Mouse (Mus musculus): ENCODE data around the gene Cyp4x1. TPM values are rescaled to one million over a fixed set of nuclear protein-coding genes. Genes with fewer than 3 reads are reported as not detected.

The Cyp4x1 gene
- polyA plus RNA-seq, 1 experiment from 2014 or later = 10.8 TPM

- ATAC-seq (ENCODE audit: low read depth) = no peak
Measured at GRCm38 (mm10) chr4:115121608-115122007, 12.5 kb downstream of the Cyp4x1 start.

DNA sequence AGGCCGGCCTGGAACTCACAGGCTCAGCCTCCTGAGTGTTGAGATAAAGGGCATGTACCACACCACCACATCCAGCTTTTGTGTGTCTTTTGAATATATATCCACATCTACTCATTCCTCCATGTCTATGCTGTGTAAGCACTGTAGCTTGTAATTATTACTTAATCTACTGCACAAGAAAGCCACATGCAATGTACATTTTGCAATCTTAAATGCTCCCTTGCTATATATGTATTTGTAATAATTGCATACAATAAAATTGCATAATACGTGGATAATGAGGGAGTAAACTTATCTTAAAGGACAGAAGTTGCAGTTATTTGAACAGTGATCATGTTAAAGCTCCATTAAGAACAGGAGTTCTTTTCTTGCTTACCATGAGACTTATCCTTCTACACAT is 12.9 kb downstream of the Cyp4x1 start:
- 82% methylated on average over 2 of the region's 2 CpGs for WGBS

More at GRCm38 (mm10) chr4:115121608-115122007, 12.5 kb downstream of the Cyp4x1 start:
- no peak overlapping the region for H3K4me2 ChIP-seq (ENCODE audit: low read depth, low read length)
- no peak overlapping the region for H3K27ac ChIP-seq (ENCODE audit: low read depth, low read length)
- no peaks in the 10 kb centered on the region for H3K36me3 ChIP-seq (ENCODE audit: control insufficient read depth, insufficient read depth, low read length)
- no peaks in the 10 kb centered on the region for H3K27me3 ChIP-seq (ENCODE audit: control insufficient read depth, insufficient read depth, low read length)
- H3K9ac ChIP-seq (replicated peaks; ENCODE audit: low read depth, low read length) = no peak overlapping the region
- H3K9me3 ChIP-seq (ENCODE audit: control insufficient read depth, low read length) = no peaks in the 10 kb centered on the region
- H3K4me3 ChIP-seq (ENCODE audit: low read depth, low read length) = no peak overlapping the region
- 89% methylated on average over 5 of the region's 5 CpGs for WGBS
- H3K4me1 ChIP-seq (ENCODE audit: control insufficient read depth, insufficient read depth, low read length) = no peaks in the 10 kb centered on the region

DNA sequence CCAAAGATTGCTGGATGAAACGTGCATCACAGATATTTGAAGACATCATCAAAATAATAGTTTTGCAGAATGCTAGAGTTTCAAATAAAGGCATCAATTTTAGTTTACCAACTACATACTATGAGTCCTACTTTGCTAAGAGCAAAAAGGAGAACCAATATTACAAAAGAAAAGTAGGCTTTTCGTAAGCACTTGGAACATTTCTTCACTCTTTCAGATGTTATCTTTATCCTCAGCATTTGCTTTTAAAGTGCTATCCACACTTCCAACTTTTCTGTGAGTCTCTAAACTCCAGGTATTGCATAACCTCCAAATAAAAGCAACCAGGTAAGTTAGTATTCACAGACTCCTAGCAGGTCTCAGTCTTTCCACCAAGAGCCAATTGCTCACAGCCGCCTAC is 14.4 kb downstream of the Cyp4x1 start:
- no peak overlapping the region for H3K27ac ChIP-seq (ENCODE audit: low read depth, low read length)
- no peak overlapping the region for H3K4me3 ChIP-seq (ENCODE audit: low read depth, low read length)
- no peak overlapping the region for H3K9ac ChIP-seq (replicated peaks; ENCODE audit: low read depth, low read length)
- no peak for ATAC-seq (ENCODE audit: low read depth)
- 91% methylated on average over 3 of the region's 3 CpGs for WGBS
- no peaks in the 10 kb centered on the region for H3K9me3 ChIP-seq (ENCODE audit: control insufficient read depth, low read length)
- H3K36me3 ChIP-seq (ENCODE audit: control insufficient read depth, insufficient read depth, low read length) = no peaks in the 10 kb centered on the region
- no peak overlapping the region for H3K4me2 ChIP-seq (ENCODE audit: low read depth, low read length)
- no peaks in the 10 kb centered on the region for H3K27me3 ChIP-seq (ENCODE audit: control insufficient read depth, insufficient read depth, low read length)
- no peaks in the 10 kb centered on the region for H3K4me1 ChIP-seq (ENCODE audit: control insufficient read depth, insufficient read depth, low read length)

More for the DNA sequence above, 12.9 kb downstream of the Cyp4x1 start:
- H3K9me3 ChIP-seq (ENCODE audit: control insufficient read depth, low read length) = no peaks in the 10 kb centered on the region
- H3K4me3 ChIP-seq (ENCODE audit: low read depth, low read length) = no peak overlapping the region
- H3K4me1 ChIP-seq (ENCODE audit: control insufficient read depth, insufficient read depth, low read length) = no peaks in the 10 kb centered on the region
- no peaks in the 10 kb centered on the region for H3K27me3 ChIP-seq (ENCODE audit: control insufficient read depth, insufficient read depth, low read length)
- no peak for ATAC-seq (ENCODE audit: low read depth)
- no peak overlapping the region for H3K27ac ChIP-seq (ENCODE audit: low read depth, low read length)
- H3K4me2 ChIP-seq (ENCODE audit: low read depth, low read length) = no peak overlapping the region
- no peaks in the 10 kb centered on the region for H3K36me3 ChIP-seq (ENCODE audit: control insufficient read depth, insufficient read depth, low read length)
- H3K9ac ChIP-seq (replicated peaks; ENCODE audit: low read depth, low read length) = no peak overlapping the region

- H3K4me1 ChIP-seq (ENCODE audit: control insufficient read depth, insufficient read depth, low read length) = no peaks in the 10 kb centered on the region
- no peak overlapping the region for H3K4me3 ChIP-seq (ENCODE audit: low read depth, low read length)
- H3K9me3 ChIP-seq (ENCODE audit: control insufficient read depth, low read length) = no peaks in the 10 kb centered on the region
- WGBS = 29% methylated on average over 5 of the region's 5 CpGs
- H3K36me3 ChIP-seq (ENCODE audit: control insufficient read depth, insufficient read depth, low read length) = no peaks in the 10 kb centered on the region
- no peak overlapping the region for H3K27ac ChIP-seq (ENCODE audit: low read depth, low read length)
- H3K4me2 ChIP-seq (ENCODE audit: low read depth, low read length) = no peak overlapping the region
- no peak overlapping the region for H3K9ac ChIP-seq (replicated peaks; ENCODE audit: low read depth, low read length)
- no peaks in the 10 kb centered on the region for H3K27me3 ChIP-seq (ENCODE audit: control insufficient read depth, insufficient read depth, low read length)
- no peak for ATAC-seq (ENCODE audit: low read depth)
Measured at GRCm38 (mm10) chr4:115113266-115113665, 20.8 kb downstream of the Cyp4x1 start.

DNA sequence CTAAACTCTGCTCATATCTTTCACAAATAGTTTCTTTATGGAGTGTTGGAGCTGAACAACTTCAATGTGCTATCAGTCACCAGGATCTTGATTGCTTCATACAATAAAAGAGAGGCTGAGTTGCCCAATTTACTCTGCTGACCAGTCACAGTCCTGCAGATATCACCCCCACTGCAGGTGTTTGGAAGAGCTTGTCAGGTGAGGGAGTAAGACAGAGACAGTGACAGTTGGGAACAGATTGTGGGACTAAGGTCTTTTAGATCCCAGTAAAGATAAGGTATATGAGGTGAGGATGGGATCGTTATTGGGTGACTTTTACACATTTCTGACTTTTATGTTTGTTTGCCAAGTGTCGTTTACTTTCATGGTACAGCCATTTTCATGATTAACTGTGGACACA is 22.9 kb downstream of the Cyp4x1 start:
- H3K27me3 ChIP-seq (ENCODE audit: control insufficient read depth, insufficient read depth, low read length) = no peaks in the 10 kb centered on the region
- no peaks in the 10 kb centered on the region for H3K4me1 ChIP-seq (ENCODE audit: control insufficient read depth, insufficient read depth, low read length)
- no peak overlapping the region for H3K27ac ChIP-seq (ENCODE audit: low read depth, low read length)
- H3K4me2 ChIP-seq (ENCODE audit: low read depth, low read length) = no peak overlapping the region
- 83% methylated on average over 2 of the region's 2 CpGs for WGBS
- ATAC-seq (ENCODE audit: low read depth) = no peak
- no peaks in the 10 kb centered on the region for H3K9me3 ChIP-seq (ENCODE audit: control insufficient read depth, low read length)
- no peak overlapping the region for H3K4me3 ChIP-seq (ENCODE audit: low read depth, low read length)
- H3K36me3 ChIP-seq (ENCODE audit: control insufficient read depth, insufficient read depth, low read length) = no peaks in the 10 kb centered on the region
- no peak overlapping the region for H3K9ac ChIP-seq (replicated peaks; ENCODE audit: low read depth, low read length)

DNA sequence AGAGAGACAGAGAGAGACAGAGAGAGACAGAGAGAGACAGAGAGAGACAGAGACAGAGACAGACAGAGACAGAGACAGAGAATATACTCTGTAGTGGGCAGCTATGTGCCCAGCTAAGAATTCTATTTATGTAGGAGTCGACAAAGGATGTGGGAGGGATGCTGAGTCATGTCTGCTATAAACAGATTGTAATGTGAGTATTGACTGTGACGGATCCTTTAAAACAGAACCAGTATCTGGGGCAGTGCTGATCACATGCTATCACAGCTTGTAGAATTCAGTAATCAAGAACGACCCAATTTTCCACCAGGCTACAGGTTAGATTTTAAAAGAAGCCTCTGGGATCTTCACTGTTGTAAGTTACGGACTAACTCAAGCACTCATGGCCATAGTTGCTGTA is 30.6 kb downstream of the Cyp4x1 start:
- Histone ChIP-seq H3K9me3 (ENCODE audit: control insufficient read depth, low read length) (no peaks in the 10 kb centered on the region), H3K27ac (ENCODE audit: low read depth, low read length) (no peak overlapping the region), H3K9ac (replicated peaks; ENCODE audit: low read depth, low read length) (no peak overlapping the region), H3K4me2 (ENCODE audit: low read depth, low read length) (no peak overlapping the region), H3K27me3 (ENCODE audit: control insufficient read depth, insufficient read depth, low read length) (no peaks in the 10 kb centered on the region), H3K36me3 (ENCODE audit: control insufficient read depth, insufficient read depth, low read length) (no peaks in the 10 kb centered on the region), H3K4me1 (ENCODE audit: control insufficient read depth, insufficient read depth, low read length) (no peaks in the 10 kb centered on the region), H3K4me3 (ENCODE audit: low read depth, low read length) (no peak overlapping the region)
- 69% methylated on average over 4 of the region's 4 CpGs for WGBS
- ATAC-seq (ENCODE audit: low read depth) = no peak

DNA sequence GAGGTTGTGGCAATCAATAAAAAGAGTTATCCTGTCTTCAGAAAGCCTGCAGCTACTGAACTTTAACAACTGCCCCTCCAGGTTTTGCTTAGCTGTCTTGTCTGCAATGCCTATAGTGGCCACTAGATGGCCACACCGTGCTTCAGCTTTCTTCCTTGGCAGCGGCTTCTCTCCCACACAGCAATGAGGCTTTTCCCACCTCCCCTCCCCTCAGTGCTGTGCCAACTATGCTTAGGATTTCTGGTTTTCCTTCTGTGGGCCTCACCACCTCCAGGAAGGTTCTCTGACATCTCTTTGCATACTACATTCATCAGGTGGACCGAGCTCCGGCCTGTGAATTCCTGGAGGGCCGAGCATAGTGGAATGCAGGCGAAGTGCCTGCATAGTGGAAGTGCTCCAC is 32.4 kb downstream of the Cyp4x1 start:
- H3K27me3 ChIP-seq (ENCODE audit: control insufficient read depth, insufficient read depth, low read length) = peaks cover 3% of the 10 kb centered on the region; the same call in 1 of the 2 replicates
- H3K9ac ChIP-seq (replicated peaks; ENCODE audit: low read depth, low read length) = no peak overlapping the region
- H3K4me2 ChIP-seq (ENCODE audit: low read depth, low read length) = no peak overlapping the region
- ATAC-seq (ENCODE audit: low read depth) = peak; percentile 83
- H3K4me3 ChIP-seq (ENCODE audit: low read depth, low read length) = no peak overlapping the region
- H3K36me3 ChIP-seq (ENCODE audit: control insufficient read depth, insufficient read depth, low read length) = no peaks in the 10 kb centered on the region
- no peaks in the 10 kb centered on the region for H3K9me3 ChIP-seq (ENCODE audit: control insufficient read depth, low read length)
- no peaks in the 10 kb centered on the region for H3K4me1 ChIP-seq (ENCODE audit: control insufficient read depth, insufficient read depth, low read length)
- 45% methylated on average over 6 of the region's 6 CpGs for WGBS
- no peak overlapping the region for H3K27ac ChIP-seq (ENCODE audit: low read depth, low read length)

DNA sequence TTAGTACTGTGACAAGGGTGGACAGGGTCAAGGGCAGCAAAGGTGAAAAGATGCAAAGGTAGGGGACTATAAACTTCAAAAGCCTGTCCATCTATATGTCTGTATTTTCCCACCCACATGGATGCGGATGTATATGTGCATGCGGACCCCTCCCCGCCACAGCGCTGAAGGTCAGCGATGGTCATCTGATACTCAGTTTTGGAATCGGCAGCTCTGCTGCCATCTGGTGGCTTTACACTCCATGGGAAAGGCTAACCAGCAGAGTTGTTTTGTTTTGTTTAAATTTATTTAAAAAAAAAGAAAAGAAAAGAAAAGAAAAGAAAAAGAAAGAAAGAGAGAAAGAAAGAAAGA is 37.0 kb downstream of the Cyp4x1 start:
- no peak overlapping the region for H3K27ac ChIP-seq (ENCODE audit: low read depth, low read length)
- peak overlapping the region; percentile 27; the same call in 1 of the 2 replicates for H3K4me2 ChIP-seq (ENCODE audit: low read depth, low read length)
- no peak overlapping the region for H3K9ac ChIP-seq (replicated peaks; ENCODE audit: low read depth, low read length)
- H3K4me3 ChIP-seq (ENCODE audit: low read depth, low read length) = no peak overlapping the region
- no peaks in the 10 kb centered on the region for H3K36me3 ChIP-seq (ENCODE audit: control insufficient read depth, insufficient read depth, low read length)
- 2% methylated on average over 6 of the region's 6 CpGs for WGBS
- peaks cover 6% of the 10 kb centered on the region for H3K27me3 ChIP-seq (ENCODE audit: control insufficient read depth, insufficient read depth, low read length)
- ATAC-seq (ENCODE audit: low read depth) = 0 out of 2 replicates have a peak, but pooled peaks have one; percentile 29
- no peaks in the 10 kb centered on the region for H3K9me3 ChIP-seq (ENCODE audit: control insufficient read depth, low read length)
- H3K4me1 ChIP-seq (ENCODE audit: control insufficient read depth, insufficient read depth, low read length) = 0 out of 2 replicates have a peak, but pooled peaks cover 3% of the 10 kb centered on the region

GRCm38 (mm10) chr4:115096435-115097145 is 37.5 kb downstream of the Cyp4x1 start:
- Histone ChIP-seq H3K27me3 (ENCODE audit: control insufficient read depth, insufficient read depth, low read length) (peaks cover 6% of the 10 kb centered on the region), H3K4me3 (ENCODE audit: low read depth, low read length) (no peak overlapping the region), H3K27ac (ENCODE audit: low read depth, low read length) (no peak overlapping the region)

More at GRCm38 (mm10) chr4:115096435-115097145, 37.5 kb downstream of the Cyp4x1 start:
- WGBS = 13% methylated on average over 11 of the region's 11 CpGs
- H3K4me2 ChIP-seq (ENCODE audit: low read depth, low read length) = peak overlapping the region; percentile 66
- H3K9ac ChIP-seq (replicated peaks; ENCODE audit: low read depth, low read length) = no peak overlapping the region
- no peaks in the 10 kb centered on the region for H3K36me3 ChIP-seq (ENCODE audit: control insufficient read depth, insufficient read depth, low read length)
- H3K4me1 ChIP-seq (ENCODE audit: control insufficient read depth, insufficient read depth, low read length) = 0 out of 2 replicates have a peak, but pooled peaks cover 3% of the 10 kb centered on the region
- H3K9me3 ChIP-seq (ENCODE audit: control insufficient read depth, low read length) = no peaks in the 10 kb centered on the region
- 0 out of 2 replicates have a peak, but pooled peaks have one; percentile 22 for ATAC-seq (ENCODE audit: low read depth)
